Mouse (Mus musculus) megakaryocyte, adult 5-6 weeks (primary cell): ENCODE measurements around the gene Glra3. TPM values are rescaled to one million over a fixed set of nuclear protein-coding genes. Genes with fewer than 3 reads are reported as not detected.
A peak's percentile ranks its signal among the peaks of the same experiment; 100 is the strongest.

Experiments used
- ATAC-seq: 2 replicates; pipeline ENCODE4 v1.8.0; 2016; ENCODE audit warnings: mild to moderate bottlenecking, inconsistent platforms; ENCODE audit not compliant: poor library complexity, severe bottlenecking
- total RNA-seq, 2 experiments: library from RNA; stranded (forward) in 1 of 2; stranded (reverse) in 1 of 2; fragments of 153-499, 151-499 nt in 1 of 2; fragments of 221-1000, 200-1000 nt in 1 of 2; gene quantifications; 2 replicates each; pipeline versions ENCODE4 v1.2.3 to v1.2.4; 2015 to 2017

Glra3 gene
- 0.07 and 0.18 TPM in 2 replicates for total RNA-seq (2015)
- total RNA-seq (2017) = 0.04 TPM in 1 of 2 replicates, not detected in the other

DNA sequence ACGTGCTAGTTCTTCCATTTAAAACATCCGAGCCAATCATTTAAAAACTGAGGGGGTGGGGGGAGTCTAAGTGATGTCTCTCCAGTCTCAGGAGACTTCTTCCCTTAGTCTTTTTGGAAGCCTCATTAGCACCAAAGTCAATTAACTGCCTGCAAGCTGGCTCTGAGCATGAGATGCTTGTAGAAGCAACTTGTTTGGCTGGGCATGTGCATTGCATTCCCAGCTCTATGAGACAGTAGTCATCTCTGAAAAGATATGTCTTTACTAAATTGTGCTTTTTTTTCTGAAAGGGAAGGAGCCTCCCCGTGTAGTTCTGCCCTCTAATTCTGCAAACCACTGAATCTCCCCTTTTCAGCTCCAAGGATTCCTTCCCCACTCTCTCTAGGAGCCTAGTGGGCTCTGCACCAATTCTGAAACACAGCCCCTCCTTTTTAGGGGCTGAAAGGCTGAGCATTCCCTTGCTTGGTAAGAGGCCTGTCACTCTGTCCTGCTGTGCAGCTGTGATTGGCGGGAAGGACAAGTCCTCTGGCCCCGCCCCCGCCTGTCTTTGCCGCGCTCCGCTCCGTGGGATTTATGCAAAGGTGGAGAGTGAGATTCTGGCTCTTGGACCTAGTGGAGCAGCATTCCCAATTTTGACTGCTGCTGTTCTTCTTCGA lies at the start of gene Glra3:
Glra3 (plus strand) TSS at position 591 of the 656 bp plus-strand sequence.
- ATAC-seq = 0 out of 2 replicates have a peak, but pooled peaks have one; percentile 7

DNA sequence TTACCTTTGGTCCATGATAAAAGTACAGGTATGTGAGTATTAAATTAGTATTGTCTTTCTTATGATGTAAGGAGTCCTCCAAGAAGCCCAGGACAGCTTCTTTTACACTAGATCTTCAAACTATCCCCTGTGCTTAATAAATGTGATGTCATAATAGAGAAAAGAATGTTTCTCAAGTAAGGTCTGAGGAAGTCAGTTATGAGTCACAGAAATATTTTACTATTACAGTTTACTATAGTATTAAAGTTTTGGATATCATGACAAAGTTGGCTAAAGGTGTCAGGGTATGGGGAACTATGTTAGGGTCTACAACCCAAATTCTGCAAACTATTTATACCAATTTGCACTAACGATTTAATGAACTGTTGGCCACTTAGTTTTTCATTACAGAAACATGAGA lies 33.4 kb upstream of the Glra3 start, which contains the start of gene Adam29:
Adam29 (minus strand) TSS at position 101 of the 400 bp plus-strand sequence.
- ATAC-seq = no peak

DNA sequence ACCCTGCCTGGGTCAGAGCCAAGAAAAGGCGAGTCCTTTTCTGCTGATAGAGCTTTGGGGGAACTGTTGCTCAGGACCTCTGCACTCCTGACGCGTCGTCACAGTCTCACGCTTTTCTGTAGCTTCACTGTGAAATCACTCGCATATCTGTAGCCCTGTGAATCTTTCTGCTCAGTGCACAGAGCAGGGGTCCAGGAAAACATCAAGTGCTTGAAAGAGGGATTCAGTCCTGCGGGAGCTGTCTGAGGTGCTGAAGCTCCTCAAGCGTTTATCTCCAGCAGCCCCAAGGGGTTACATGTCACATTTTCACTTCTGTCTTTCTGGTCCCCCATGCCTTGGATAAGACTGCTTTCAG lies 243 bp downstream of the Glra3 start:
- ATAC-seq = no peak

DNA sequence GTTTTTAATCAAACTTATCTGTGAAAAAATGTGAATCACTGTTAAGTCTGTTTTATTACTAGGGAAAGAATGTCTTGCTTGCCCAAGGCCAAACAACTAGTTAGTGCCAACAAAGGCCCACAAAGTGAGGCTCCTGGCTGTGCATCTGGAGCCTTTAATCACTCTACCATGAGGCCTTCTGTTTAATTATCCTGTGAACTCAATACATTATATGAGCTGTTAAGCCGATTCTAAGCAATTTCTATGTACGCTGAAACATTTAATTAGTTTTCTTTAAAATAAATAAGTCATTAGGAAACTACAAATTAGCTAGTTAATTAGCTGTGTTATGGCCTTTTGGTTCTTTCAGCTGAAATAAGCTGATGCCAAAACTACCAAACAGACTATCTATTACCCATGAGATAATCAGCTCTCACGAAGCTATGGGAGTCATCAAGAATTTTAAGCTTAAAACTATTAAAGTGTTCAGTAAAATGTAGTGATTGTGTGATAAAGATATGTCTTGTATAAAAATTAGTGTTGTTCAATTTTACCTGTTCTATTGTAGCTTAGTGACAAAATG lies 24.6 kb downstream of the Glra3 start:
- no peak for ATAC-seq

DNA sequence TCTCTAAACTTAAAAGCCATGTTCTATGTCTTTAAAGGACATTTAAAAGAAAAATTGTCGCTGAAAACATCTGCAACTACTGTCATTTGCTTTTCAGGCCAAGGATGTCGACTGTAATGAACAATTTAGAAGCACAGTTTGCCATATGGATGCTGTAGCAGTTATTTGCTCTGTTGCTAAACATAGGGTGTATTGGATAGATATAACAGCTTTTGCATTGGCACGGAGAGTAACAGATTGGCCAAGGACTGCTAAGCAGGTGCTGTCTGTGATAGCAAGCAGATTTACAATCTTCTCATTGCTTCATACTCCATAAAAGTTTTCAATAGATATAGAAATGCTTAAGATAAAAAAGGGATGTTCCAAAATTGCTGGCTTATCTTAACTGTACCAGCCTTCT lies 57.6 kb downstream of the Glra3 start:
- no peak for ATAC-seq

DNA sequence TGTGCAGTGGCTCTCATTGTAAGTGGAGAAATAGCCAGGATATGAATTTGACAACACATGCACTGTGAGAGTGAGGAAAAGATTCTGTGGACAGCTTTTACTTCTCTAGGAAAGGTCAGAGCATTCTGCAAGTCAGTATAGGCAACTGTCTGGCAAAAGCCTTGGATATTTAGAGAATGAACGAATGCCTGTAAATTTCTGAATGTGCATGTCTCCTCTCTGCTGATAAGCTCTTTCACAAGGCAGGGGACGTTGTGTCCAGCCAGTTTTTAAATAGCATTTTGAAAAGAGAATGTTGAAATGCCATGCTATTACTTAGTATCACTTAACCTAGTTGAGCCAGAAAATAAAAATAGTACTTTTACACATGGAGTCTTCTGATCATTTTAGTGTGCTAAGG lies 114.1 kb downstream of the Glra3 start:
- no peak for ATAC-seq

DNA sequence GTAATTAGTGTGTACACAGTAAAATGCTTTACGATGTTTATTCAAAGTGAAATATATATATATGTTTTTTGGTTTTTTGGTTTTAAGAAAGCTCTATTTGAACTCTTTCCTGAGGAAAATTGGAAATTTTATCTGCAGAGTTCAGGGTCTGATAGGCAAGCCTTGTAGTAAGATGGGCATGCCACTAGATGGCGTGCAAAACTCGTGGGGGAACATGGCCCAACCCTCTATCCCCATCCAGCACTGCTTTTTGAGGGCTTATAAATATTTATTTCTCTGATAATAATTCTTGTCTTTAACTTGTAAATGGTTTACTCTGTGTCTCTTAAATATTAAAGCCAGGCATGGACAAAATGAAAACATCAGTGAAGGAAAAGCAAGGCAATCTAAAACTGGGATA lies 122.8 kb downstream of the Glra3 start:
- peak; percentile 80 for ATAC-seq

DNA sequence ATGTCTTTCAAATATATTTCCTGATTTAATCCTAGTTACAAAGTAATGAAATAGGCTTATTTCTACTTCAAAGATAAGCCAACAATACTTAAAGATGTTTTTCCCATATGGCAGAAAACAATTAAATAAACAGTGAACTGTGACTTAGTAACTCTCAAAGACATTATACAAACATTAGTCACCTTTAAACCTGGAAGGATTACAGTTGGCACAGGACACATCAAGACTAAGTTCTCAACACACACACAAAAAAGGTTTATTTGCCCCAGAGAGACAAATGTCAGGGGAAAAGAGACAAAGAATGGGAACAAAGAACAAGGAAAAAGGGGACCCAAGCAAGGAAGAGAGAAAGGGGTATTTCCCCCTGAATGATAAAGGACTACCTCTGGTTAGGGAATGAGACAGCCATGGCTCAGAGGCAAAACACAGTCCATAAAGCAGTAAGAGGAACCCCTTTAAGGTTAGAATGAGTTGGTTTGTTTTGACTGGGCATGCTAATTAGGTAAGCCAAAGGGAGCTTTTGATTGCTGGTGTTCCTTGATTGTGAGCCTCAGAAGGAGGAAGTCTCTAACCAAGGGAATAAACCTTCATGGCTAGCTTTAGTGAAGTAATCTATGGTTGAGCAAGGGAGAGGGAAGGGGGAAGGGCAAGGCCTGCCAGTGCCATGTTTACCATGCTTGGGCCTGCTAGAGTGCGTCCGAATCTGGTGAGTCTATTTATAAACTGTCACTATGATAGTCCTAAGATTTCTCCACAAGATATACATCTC lies 130.4 kb downstream of the Glra3 start:
- ATAC-seq = peak; percentile 96

DNA sequence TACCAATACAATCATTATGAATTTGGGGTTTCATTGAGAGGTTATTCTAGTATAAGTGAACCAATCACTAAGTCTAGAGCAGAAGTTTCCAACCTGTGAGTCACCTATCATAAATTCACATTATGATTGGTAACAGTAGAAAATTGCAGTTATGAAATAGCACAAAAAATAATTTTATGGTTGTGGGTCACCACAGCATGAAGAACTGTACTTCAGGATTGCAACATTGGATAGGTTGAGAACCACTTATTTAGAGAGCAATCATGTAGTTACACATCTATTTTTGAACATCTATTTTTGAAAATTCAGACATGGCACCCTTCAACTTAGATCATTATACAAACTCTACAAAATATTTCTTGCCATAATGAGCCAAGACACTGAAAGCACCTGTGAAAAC lies 143.4 kb downstream of the Glra3 start:
- ATAC-seq = no peak

DNA sequence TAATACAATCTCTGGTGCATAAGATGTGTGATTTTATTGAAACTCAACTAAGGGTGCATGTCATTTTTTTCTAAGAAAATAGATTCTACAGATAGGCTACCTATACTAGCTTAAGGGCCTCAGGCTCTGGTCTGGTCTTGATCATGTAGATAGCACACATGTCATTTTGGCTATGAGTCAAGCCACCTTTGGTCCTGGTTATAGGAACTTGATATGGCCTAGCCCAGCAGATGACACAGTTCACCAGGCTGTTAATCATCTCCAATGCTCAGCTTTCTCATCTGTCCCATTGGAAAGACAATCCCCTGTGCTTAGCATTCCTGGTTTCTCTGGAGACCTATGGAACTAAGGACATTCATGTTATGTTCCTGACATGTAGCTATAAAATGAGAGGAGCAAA lies 154.1 kb downstream of the Glra3 start:
- ATAC-seq = no peak

DNA sequence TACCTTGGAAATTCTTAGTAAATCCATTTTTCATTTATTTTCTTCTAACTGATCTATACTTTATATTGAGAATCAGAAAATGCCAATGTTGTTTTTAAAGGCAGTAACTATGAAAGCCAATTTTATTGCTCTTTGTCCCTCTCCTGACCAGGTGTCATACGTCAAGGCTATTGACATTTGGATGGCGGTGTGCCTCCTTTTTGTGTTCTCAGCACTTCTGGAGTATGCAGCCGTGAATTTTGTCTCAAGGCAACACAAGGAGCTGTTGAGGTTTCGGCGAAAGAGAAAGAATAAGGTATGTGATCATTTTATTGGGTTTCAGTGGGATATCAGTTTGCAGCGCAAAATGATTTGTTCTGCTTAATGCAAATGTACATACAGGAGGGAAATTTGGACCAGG lies 170.0 kb downstream of the Glra3 start:
- ATAC-seq = no peak

DNA sequence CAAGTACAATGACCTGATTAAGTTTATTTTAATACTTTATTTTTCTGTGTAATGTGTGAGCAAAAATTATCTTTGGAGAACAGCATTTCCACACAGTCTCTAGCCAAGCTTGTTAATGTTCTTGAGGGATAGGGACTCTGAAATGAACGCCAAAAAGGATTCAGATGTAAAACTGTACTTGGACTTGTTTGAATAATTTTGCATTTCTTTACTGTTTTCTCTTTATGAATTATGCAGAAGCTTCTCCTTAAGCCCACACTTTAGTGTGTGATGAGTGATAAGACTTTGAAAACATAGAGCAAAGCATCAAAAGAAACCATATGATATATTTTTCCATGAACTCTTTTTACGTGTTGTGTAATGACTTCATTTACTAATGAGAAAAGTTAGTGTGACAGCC lies 189.1 kb downstream of the Glra3 start:
- no peak for ATAC-seq

DNA sequence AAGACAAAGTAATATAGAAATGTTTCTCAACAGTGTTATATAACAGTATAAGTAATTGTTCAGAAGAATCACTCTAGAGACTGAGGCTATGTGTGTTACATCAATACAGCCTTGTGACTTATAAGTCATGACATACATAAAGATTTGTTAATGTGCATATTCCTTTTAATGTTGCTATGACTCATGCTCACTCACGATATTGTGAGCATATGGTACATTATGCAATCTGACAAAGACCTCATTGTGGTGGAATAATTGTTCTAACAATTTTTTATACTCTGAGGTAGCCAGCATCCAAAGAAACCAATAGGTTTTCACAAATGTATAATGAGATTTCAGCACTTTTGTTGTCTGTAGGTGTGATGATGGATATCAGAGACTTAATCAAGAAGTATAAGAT lies 210.4 kb downstream of the Glra3 start:
- no peak for ATAC-seq

DNA sequence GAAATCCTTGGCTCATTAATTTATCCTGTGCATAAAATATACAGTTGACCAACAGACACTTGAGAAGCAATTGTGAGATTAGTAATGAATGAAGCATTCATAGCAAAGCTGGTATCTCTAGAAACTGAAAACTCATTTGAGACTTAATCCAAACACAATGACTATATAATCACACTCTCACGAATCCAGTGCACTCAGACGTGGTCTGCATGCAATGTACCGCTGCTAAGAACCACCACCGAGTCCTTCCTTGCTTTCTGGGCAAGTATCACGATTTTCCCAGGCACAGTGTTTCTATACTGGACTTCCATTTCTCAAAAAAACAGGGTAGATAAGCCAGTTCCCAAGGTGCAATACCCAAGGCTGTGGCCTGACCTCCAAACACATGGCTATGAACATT lies 211.3 kb downstream of the Glra3 start:
- ATAC-seq = no peak

DNA sequence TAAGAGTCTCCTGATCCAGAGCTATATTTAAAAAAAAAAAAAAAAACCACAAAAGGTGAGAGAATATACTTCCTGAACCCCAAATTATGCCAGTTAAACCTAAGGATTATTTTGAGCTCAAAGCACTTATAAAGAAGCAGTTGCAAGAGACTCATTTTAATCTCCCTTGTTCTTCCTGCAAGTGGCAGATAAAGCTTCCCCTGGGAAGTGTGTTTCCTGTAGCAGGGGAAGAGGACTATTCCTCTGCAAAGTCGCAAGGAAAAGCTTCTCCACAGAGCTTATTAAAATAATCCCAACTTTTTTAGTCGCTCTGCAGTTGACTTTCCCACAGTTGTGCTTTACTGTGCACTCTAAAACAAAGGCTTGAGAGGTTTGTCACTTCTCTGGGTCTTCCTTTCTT lies 218.7 kb downstream of the Glra3 start:
- no peak for ATAC-seq

Other genes starting within 250 kb of the Glra3 start
- not detected in 2 replicates for gene Adam29, start 33.5 kb upstream of the Glra3 start, total RNA-seq (2015)
- not detected in 2 replicates for gene Adam29, start 33.5 kb upstream of the Glra3 start, total RNA-seq (2017)